Mouse (Mus musculus): ENCODE data around the gene Myh14. TPM values are rescaled to one million over a fixed set of nuclear protein-coding genes. Genes with fewer than 3 reads are reported as not detected.

The Myh14 gene
- polyA plus RNA-seq, 1 experiment from 2014 or later, result 1.9 TPM

DNA sequence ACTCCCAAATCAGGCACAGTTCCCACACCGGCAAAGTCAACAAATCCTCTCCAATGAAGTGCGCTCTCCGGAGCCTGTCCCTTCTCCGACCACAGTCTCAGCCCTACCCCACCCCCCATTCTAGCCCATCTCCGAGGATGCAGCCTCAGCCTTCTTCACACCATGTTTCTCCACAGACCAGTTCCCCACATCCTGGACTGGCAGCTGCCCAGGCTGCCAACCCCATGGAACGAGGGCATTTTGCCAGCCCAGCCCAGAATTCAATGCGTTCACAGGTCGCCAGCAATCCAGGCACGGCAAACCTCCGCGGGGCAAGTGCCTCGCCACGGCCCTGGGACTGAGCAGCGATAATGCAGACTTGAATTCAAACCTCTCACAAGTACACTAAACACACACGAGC lies 24.7 kb downstream of the Myh14 start:
- ATAC-seq (ENCODE audit: low FRiP score), result peak; percentile 54; the same call in 1 of the 2 replicates
- Histone ChIP-seq H3K4me3 (no peak overlapping the region), H3K27ac (no peak overlapping the region), H3K4me1 (replicated peaks) (peaks cover 8% of the 10 kb centered on the region; the same call in 1 of the 2 replicates), H3K27me3 (peaks cover 63% of the 10 kb centered on the region), H3K9me3 (no peaks in the 10 kb centered on the region), H3K36me3 (no peaks in the 10 kb centered on the region), H3K4me2 (peak overlapping the region; percentile 29; the same call in 1 of the 2 replicates), H3K9ac (no peak overlapping the region)
- 24% methylated on average over 15 of the region's 15 CpGs for WGBS

DNA sequence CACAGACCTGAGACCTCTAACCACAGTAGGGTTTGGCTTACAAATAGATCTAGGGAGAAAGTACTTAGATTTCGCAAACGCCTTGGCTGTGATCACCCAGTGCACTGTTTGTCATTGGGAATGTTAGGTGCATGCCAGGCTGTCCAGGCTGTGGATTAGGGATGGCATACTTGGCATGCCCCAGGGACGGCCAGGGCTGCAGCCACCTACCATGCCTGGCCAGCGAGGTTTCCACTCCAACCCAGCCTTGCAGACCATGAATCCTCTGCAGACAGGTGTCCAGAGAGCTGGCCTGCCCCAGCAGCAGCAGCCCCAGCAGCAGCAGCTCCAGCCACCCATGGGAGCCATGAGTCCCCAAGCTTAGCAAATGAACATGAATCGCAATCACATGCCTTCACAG lies 25.4 kb downstream of the Myh14 start:
- Histone ChIP-seq H3K27ac (no peak overlapping the region), H3K4me2 (no peak overlapping the region), H3K4me1 (replicated peaks) (peaks cover 8% of the 10 kb centered on the region; the same call in 1 of the 2 replicates), H3K36me3 (no peaks in the 10 kb centered on the region), H3K9me3 (no peaks in the 10 kb centered on the region), H3K27me3 (peaks cover 65% of the 10 kb centered on the region), H3K9ac (no peak overlapping the region), H3K4me3 (no peak overlapping the region)
- WGBS, result 83% methylated on average over 5 of the region's 5 CpGs
- ATAC-seq (ENCODE audit: low FRiP score), result no peak

GRCm38 (mm10) chr7:44641887-44642286 lies 28.8 kb downstream of the Myh14 start:
- WGBS, result 35% methylated on average over 8 of the region's 8 CpGs
- no peak overlapping the region for H3K4me2 ChIP-seq
- H3K9me3 ChIP-seq, result no peaks in the 10 kb centered on the region
- no peak for ATAC-seq (ENCODE audit: low FRiP score)
- no peaks in the 10 kb centered on the region for H3K36me3 ChIP-seq
- peaks cover 85% of the 10 kb centered on the region for H3K27me3 ChIP-seq
- H3K4me1 ChIP-seq (replicated peaks), result peaks cover 14% of the 10 kb centered on the region; the same call in 1 of the 2 replicates
- H3K4me3 ChIP-seq, result no peak overlapping the region
- H3K9ac ChIP-seq, result no peak overlapping the region
- H3K27ac ChIP-seq, result no peak overlapping the region

- peaks cover 89% of the 10 kb centered on the region for H3K27me3 ChIP-seq
- no peak overlapping the region for H3K4me3 ChIP-seq
- H3K4me1 ChIP-seq (replicated peaks), result peaks cover 13% of the 10 kb centered on the region; the same call in 1 of the 2 replicates
- ATAC-seq (ENCODE audit: low FRiP score), result no peak
- H3K9me3 ChIP-seq, result no peaks in the 10 kb centered on the region
- H3K4me2 ChIP-seq, result 0 out of 2 replicates have a peak overlapping the region, but pooled peaks have one; percentile 15
- H3K9ac ChIP-seq, result no peak overlapping the region; the same call in 1 of the 2 replicates
- WGBS, result 19% methylated on average over 25 of the region's 25 CpGs
- no peak overlapping the region for H3K27ac ChIP-seq
- H3K36me3 ChIP-seq, result no peaks in the 10 kb centered on the region
Observed at GRCm38 (mm10) chr7:44640843-44641605, 29.6 kb downstream of the Myh14 start.

- Histone ChIP-seq H3K27me3 (peaks cover 77% of the 10 kb centered on the region), H3K27ac (no peak overlapping the region), H3K4me3 (peak overlapping the region; percentile 15; the same call in 1 of the 2 replicates), H3K36me3 (no peaks in the 10 kb centered on the region), H3K9ac (no peak overlapping the region), H3K9me3 (no peaks in the 10 kb centered on the region), H3K4me2 (peak overlapping the region; percentile 32), H3K4me1 (replicated peaks) (peaks cover 6% of the 10 kb centered on the region; the same call in 1 of the 2 replicates)
- 2% methylated on average over 16 of the region's 16 CpGs for WGBS
- ATAC-seq (ENCODE audit: low FRiP score), result no peak
Observed at GRCm38 (mm10) chr7:44638663-44639062, 32.0 kb downstream of the Myh14 start.

- H3K27me3 ChIP-seq, result peaks cover 71% of the 10 kb centered on the region
- 86% methylated on average over 9 of the region's 9 CpGs for WGBS
Observed at GRCm38 (mm10) chr7:44636684-44637083, 34.0 kb downstream of the Myh14 start.

DNA sequence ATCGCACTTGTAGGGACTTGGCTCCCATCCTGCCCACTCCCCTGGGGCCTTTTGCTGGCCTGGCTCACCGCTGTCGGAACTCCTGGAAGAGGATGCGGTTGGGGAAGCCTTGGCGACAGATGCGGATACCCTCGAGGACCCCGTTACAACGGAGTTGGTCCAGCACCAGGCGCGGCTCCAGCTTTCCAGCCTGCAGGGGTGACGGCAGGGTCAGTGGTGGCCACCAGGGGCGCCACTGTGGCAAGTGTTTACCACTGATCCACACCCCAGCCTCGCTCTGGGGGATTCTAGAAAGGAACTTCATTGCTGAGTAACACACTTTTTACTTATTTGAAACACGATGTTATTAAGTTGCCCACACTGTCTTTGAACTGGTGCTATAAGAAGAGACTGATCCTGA lies 37.2 kb downstream of the Myh14 start:
- no peak overlapping the region for H3K9ac ChIP-seq
- no peak overlapping the region for H3K4me2 ChIP-seq
- peaks cover 41% of the 10 kb centered on the region for H3K27me3 ChIP-seq
- no peaks in the 10 kb centered on the region for H3K9me3 ChIP-seq
- H3K36me3 ChIP-seq, result no peaks in the 10 kb centered on the region
- no peak overlapping the region for H3K27ac ChIP-seq
- H3K4me3 ChIP-seq, result no peak overlapping the region
- 16% methylated on average over 15 of the region's 15 CpGs for WGBS
- no peaks in the 10 kb centered on the region for H3K4me1 ChIP-seq (replicated peaks)
- ATAC-seq (ENCODE audit: low FRiP score), result no peak

More at GRCm38 (mm10) chr7:44636684-44637083, 34.0 kb downstream of the Myh14 start:
- H3K4me3 ChIP-seq, result no peak overlapping the region
- H3K36me3 ChIP-seq, result no peaks in the 10 kb centered on the region
- ATAC-seq (ENCODE audit: low FRiP score), result no peak
- no peak overlapping the region for H3K27ac ChIP-seq
- no peaks in the 10 kb centered on the region for H3K9me3 ChIP-seq
- H3K4me1 ChIP-seq (replicated peaks), result peaks cover 6% of the 10 kb centered on the region; the same call in 1 of the 2 replicates
- no peak overlapping the region for H3K4me2 ChIP-seq
- no peak overlapping the region for H3K9ac ChIP-seq

DNA sequence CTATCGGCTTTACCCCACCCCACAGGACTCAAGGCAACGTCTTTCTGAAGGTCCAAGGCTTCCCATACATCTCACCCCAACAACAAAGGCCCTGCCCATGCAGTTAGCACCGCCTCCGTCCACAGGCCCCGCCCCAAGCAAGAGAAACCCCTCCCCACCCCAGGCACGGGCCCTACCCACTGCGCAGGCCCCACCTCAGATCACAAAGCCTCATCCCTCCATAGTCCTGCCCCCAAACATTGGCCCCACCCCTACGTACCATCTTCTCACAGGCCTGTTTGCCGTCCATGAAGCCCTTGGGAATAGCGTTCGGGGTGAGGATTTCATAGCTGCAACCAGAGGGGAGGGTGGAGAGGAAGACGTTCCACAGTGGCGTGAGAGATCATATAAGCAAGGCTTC lies 38.0 kb downstream of the Myh14 start:
- 33% methylated on average over 13 of the region's 13 CpGs for WGBS
- no peak overlapping the region for H3K9ac ChIP-seq
- no peaks in the 10 kb centered on the region for H3K36me3 ChIP-seq
- peak; percentile 17; the same call in 1 of the 2 replicates for ATAC-seq (ENCODE audit: low FRiP score)
- H3K4me2 ChIP-seq, result no peak overlapping the region
- no peak overlapping the region for H3K4me3 ChIP-seq
- peaks cover 33% of the 10 kb centered on the region for H3K27me3 ChIP-seq
- H3K4me1 ChIP-seq (replicated peaks), result no peaks in the 10 kb centered on the region
- H3K27ac ChIP-seq, result no peak overlapping the region
- no peaks in the 10 kb centered on the region for H3K9me3 ChIP-seq

DNA sequence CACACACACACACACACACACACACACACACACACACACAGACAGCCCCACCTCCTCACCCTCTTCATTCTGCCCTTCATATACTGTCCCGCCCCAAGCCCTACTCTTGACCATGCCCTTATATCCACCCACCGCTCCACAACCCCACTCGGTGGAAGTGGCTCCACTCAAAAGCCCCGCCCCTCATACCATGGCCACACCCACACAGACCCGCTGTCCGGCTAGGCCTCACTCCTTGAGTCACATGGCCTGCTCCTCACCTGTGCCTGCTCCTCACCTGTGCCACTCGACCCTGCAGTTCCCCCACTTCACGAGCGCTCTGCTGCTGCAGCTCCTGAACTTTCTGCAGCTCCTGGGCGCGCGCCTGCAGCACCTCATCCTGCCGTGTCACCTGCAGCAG lies 40.2 kb downstream of the Myh14 start:
- Histone ChIP-seq H3K4me2 (no peak overlapping the region), H3K27ac (no peak overlapping the region), H3K36me3 (no peaks in the 10 kb centered on the region), H3K4me3 (no peak overlapping the region), H3K9me3 (no peaks in the 10 kb centered on the region), H3K4me1 (replicated peaks) (no peaks in the 10 kb centered on the region), H3K27me3 (peaks cover 23% of the 10 kb centered on the region), H3K9ac (no peak overlapping the region)
- 88% methylated on average over 13 of the region's 13 CpGs for WGBS
- ATAC-seq (ENCODE audit: low FRiP score), result no peak

DNA sequence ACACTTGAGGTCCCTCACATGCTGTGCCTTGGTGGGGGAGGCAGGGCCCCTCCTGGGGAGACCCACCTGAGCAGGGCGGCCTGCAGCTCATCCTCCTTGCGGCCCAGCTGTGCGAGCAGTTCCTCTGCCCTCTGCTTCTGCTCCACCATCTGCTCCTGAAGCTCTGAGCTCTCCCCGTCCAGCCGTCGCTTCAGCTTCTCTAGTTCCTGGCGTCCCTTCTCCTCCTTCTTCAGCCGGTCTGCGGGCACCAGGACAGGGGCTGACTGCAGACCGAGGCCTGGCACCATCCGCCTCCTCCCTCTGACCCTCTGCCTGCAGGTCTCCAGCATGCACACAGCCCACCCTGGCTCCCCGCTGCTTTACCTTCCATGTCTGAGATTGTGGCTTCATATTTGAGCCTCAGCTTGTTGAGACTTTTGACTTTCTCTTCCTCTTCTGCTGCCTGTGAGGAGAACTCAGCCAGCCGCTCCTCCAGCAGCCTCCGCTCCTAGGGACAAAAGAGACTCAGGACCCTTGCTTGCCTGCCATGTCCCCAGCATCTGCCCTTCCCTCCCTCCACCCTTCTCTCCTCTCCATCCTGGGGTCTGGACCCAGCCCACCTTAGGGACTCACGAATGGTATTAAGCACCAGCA lies 42.1 kb downstream of the Myh14 start:
- Histone ChIP-seq H3K9me3 (no peaks in the 10 kb centered on the region), H3K9ac (no peak overlapping the region), H3K27ac (no peak overlapping the region), H3K36me3 (no peaks in the 10 kb centered on the region), H3K4me1 (replicated peaks) (peaks cover 7% of the 10 kb centered on the region; the same call in 1 of the 2 replicates), H3K4me3 (no peak overlapping the region), H3K27me3 (peaks cover 22% of the 10 kb centered on the region), H3K4me2 (no peak overlapping the region)
- ATAC-seq (ENCODE audit: low FRiP score), result no peak
- WGBS, result 86% methylated on average over 15 of the region's 15 CpGs

GRCm38 (mm10) chr7:44626966-44627365 lies 43.7 kb downstream of the Myh14 start:
- no peaks in the 10 kb centered on the region for H3K9me3 ChIP-seq
- no peak overlapping the region for H3K9ac ChIP-seq
- no peak for ATAC-seq (ENCODE audit: low FRiP score)
- H3K27me3 ChIP-seq, result peaks cover 19% of the 10 kb centered on the region
- H3K4me2 ChIP-seq, result no peak overlapping the region
- peaks cover 7% of the 10 kb centered on the region; the same call in 1 of the 2 replicates for H3K4me1 ChIP-seq (replicated peaks)
- H3K4me3 ChIP-seq, result no peak overlapping the region
- H3K27ac ChIP-seq, result no peak overlapping the region
- H3K36me3 ChIP-seq, result no peaks in the 10 kb centered on the region
- 85% methylated on average over 13 of the region's 13 CpGs for WGBS

DNA sequence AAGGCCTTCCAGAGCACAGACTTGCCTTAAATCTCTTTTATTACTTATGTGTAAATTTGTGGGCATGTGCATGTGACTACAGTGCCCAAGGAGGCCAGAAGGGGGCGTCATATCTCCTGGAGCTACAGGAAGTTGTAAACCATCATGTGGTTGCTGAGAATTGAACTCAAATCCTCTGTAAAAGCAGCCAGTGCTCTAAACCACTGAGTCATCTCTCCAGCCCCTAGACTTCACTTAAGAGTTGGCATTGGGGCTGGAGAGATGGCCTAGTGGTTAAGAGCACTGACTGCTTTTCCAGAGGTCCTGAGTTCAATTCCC lies 44.6 kb downstream of the Myh14 start:
- H3K36me3 ChIP-seq, result no peaks in the 10 kb centered on the region
- H3K27me3 ChIP-seq, result peaks cover 19% of the 10 kb centered on the region
- H3K9me3 ChIP-seq, result no peaks in the 10 kb centered on the region
- no peak for ATAC-seq (ENCODE audit: low FRiP score)
- H3K27ac ChIP-seq, result no peak overlapping the region
- peaks cover 7% of the 10 kb centered on the region; the same call in 1 of the 2 replicates for H3K4me1 ChIP-seq (replicated peaks)
- no peak overlapping the region for H3K9ac ChIP-seq
- no peak overlapping the region for H3K4me2 ChIP-seq
- WGBS, result 80% methylated on average over 1 of the region's 1 CpGs
- H3K4me3 ChIP-seq, result no peak overlapping the region

Measured in hindbrain, embryonic 13.5 days (tissue).